Mouse (Mus musculus) spleen, adult 18-20 months (tissue): ENCODE results near the gene Ttc34.

Source experiments
- DNase-seq, 2 experiments: peaks; one replicate each; pipeline ENCODE4 v3.0.0; 2022; ENCODE audit warnings: mixed read lengths in 2 of 2

Gene Ttc34

DNA sequence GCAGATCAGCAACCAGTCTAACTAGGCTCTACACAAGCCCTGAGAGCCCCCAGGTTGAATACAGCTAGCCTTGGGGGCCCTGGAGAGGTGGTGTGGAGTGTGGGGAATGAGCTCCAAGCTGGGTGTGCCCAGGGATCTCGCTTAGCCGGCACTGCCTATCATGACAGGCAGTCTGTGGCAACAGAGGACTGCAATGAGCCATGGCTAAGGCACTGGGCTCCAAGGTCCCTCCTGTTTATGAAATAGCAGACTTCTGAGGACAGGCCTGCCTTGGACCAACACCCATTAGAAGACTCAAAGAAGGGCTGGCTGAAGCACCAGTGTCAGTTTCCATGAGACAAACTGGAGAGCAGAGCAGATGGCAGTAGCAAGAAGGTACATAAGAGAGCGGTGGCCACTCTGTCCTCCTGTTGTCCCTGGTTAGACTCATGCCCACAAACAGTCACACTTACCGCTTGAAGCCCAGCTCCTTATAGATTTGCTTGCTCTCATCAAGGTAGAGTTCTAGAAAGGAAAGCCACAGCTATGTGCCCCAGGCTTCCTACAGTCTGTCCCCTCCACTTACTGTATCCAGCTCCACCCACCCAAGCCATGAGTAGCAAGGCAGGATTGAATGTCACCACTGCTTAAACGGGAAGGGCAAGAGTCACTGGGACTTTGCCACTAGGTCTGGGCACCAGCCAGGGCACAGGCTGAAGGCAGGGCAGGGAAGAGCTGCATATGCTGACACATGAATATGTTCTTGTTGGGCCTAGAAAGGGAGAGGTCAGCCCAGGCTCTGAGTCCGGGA is 60.6 kb downstream of the Ttc34 start:
- DNase-seq: no peak

GRCm38 (mm10) chr4:154898506-154899446 is 61.5 kb downstream of the Ttc34 start, which contains the start of gene Fam213b:
TSS of gene Fam213b (minus strand) at chr4:154899135.
- DNase-seq: peak; percentile 74 to 75

- no peak for DNase-seq
These were observed 65.1 kb downstream of the Ttc34 start for GRCm38 (mm10) chr4:154902371-154902770.

DNA sequence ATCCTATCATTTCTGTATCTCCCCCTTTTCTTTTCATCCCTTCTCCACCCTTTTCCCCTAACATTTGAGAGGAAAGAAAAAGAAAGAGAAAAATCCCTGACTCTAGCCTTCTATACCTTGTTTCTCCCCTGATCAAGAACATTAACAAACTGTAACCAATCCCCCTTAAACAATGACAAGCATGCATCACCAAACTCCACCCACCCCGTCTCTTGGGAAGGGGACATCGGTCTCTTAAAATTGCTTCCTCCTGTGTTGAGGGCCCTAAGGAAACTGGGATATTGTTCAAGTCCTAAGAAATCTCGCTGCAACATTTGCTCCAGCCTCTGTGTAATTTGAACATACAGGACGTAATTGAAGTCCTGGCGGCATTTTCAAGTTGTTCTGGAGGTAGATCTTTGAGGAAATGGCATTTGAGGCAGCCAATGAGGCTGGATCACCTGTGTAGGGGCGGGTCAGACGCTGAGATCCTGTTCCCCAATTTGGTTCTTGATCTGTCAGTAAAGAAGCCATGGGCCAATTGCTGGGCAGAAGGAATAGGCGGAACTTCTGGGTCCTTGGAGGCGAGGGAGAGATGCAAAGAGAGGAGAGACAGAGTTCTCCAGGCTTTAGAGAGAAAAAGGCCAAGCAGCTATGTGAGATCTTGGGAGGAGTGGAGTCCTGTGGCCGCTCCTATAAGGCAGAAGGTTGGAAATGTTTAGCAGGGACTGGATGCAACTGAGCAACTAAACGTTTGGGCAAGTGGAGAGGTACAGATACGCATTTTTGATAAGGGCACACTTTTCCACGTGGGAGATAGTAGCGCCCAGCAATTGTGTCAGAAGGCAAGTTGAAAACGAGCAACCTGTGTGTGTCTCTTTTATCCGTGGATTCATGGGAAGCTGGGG is 67.2 kb downstream of the Ttc34 start:
- peak; percentile 71 to 75 for DNase-seq

GRCm38 (mm10) chr4:154907833-154908232 is 70.6 kb downstream of the Ttc34 start:
- DNase-seq: peak in 1 of 2 experiments; percentile 64

DNA sequence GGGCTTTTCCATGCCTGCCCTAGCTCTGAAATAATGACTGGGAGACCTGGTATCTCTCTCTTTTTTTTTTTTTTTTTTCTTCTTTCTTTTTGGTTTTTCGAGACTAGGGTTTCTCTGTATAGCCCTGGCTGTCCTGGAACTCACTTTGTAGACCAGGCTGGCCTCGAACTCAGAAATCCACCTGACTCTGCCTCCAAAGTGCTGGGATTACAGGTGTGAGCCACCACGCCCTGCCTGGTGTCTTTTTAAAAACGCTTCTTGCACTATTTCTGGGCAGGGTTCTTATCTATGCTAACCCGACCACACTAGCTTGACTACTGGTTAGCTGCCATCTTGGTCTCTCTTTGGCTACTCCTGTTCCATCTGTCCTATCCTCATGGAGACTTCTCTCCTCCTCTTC is 71.2 kb downstream of the Ttc34 start:
- no peak for DNase-seq

DNA sequence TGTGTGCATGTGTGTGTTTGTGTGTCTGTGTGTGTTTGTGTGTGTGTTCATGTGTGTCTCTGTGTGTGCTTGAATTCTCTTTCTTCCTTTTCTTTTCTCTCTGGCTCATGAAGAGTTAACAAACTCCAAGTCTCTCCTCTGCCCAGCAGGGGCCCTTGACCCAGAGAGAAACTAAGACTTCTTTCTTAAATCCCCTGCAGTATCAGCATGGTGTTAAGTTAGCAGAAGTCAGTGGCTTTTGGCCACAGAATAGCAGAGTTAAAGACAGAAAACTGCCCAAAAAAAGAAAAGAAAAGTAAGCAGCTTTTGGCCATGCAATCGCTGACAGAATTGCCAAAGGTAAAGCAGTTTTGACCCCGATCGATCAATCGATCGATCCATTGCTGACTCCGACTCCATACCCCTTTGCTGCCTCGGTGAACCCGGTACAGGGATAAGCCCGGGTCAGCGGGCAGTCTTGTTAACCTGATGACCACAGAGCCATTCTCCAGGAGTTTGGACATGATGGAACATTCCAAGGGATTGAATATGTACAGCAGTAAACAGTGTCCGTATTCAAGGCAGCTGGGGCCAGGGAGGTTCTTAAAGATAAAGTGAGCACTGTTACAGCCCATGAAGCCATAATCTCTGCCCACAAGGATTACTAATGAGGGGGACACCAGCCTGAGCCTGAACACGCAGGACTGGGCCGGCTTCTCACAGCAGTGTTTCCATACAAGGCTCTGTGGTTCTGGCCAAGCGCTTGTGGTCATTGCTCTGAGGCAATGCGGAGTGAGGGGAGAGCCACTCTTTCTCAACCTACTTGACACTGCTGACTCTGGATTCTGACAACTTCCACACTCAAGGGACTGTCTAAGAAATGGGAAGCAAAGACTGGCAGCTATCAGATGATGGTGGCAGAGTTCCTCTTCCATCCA is 73.6 kb downstream of the Ttc34 start:
- DNase-seq: no peak

GRCm38 (mm10) chr4:154911644-154912043 is 74.4 kb downstream of the Ttc34 start:
- DNase-seq: no peak

- no peak for DNase-seq
These were observed 76.6 kb downstream of the Ttc34 start for GRCm38 (mm10) chr4:154913845-154914244.

DNA sequence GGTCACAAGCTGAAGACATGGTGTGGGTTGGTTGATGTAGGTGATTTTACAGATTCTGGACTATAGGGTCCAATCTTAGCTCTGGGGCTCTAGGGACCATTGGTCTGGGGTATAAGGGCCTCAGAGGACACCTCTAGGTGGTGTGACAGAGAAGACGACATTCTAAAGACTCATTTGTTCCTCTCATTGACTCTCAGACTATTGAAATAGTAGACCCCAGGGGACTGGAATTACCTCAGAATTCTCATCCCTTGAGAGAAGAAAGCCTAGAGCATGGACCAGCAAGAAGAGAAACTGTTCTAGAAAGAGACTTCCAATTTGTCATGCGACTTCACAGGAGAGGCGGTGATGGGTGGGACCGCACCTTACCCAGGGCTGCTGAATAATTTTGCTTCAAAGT is 77.0 kb downstream of the Ttc34 start:
- DNase-seq: no peak

GRCm38 (mm10) chr4:154914707-154915106 is 77.4 kb downstream of the Ttc34 start:
- DNase-seq: no peak

DNA sequence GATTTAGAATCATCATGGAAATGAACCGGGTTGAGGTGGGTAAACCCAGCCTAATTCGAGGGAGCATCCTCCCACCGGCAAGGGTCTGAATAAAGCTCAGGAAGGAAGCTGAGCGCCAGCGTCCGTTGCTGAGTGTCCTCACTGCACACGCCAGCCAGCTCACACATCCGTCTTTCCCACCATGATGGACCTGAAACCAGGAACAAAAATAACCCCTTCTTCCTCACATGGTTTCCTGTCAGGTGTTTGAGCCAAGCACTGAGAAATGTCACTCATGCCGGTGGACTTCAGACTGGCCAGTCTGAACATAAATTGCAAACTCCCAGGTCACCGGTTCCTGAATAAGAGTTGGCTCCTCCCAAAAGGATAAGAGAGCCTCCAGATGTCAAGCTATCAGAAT is 78.0 kb downstream of the Ttc34 start:
- no peak for DNase-seq

GRCm38 (mm10) chr4:154916662-154917061 is 79.4 kb downstream of the Ttc34 start:
- no peak for DNase-seq
